Mouse (Mus musculus) kidney, postnatal 0 days (tissue): ENCODE data around the gene Smtn. TPM values are rescaled to one million over a fixed set of nuclear protein-coding genes. Genes with fewer than 3 reads are reported as not detected.

Source experiments
- ATAC-seq: fragments of 200-750 bp; cut with Nextera tagmentation; replicated peaks from 2 replicates; pipeline ENCODE4 v1.8.0; 2017; ENCODE audit warnings: low read depth, moderate number of reproducible peaks, moderate TSS enrichment, moderate library complexity; ENCODE audit not compliant: low FRiP score
- DNase-seq: peaks from one replicate; pipeline ENCODE4 v3.0.0-alpha.2; 2016; ENCODE audit warnings: low spot score
- H3K27ac ChIP-seq: fragments of 300-500 bp; sonication (generic); 2 replicates; pipeline ENCODE4 v1.5.1; 2014; ENCODE audit warnings: mild to moderate bottlenecking
- H3K27me3 ChIP-seq: fragments of 300-500 bp; sonication (generic); 2 replicates; pipeline ENCODE4 v1.6.1; 2014; ENCODE audit warnings: low read length, mixed read lengths; ENCODE audit not compliant: insufficient read depth
- H3K36me3 ChIP-seq: fragments of 300-500 bp; sonication (generic); 2 replicates; pipeline ENCODE4 v1.6.1; 2014; ENCODE audit warnings: low read length, mixed read lengths; ENCODE audit not compliant: insufficient read depth
- H3K4me1 ChIP-seq: fragments of 300-500 bp; sonication (generic); replicated peaks from 2 replicates; pipeline ENCODE4 v1.6.1; 2014; ENCODE audit warnings: antibody characterized with exemption, low read length, mixed read lengths; ENCODE audit not compliant: insufficient read depth
- H3K4me2 ChIP-seq: fragments of 300-500 bp; sonication (generic); 2 replicates; pipeline ENCODE4 v1.6.1; 2014; ENCODE audit warnings: mild to moderate bottlenecking, low read length, moderate library complexity, mixed read lengths
- H3K4me3 ChIP-seq: fragments of 300-500 bp; sonication (generic); replicated peaks from 2 replicates; pipeline ENCODE4 v1.5.1; 2014; ENCODE audit warnings: low read depth, low read length
- H3K9ac ChIP-seq: fragments of 300-500 bp; sonication (generic); 2 replicates; pipeline ENCODE4 v1.6.1; 2014; ENCODE audit warnings: low read depth, low read length
- H3K9me3 ChIP-seq: fragments of 300-500 bp; sonication (generic); replicated peaks from 2 replicates; pipeline ENCODE4 v1.6.1; 2016; ENCODE audit warnings: low read length, inconsistent platforms, mixed read lengths
- CTCF ChIP-seq: IDR thresholded peaks from 2 replicates; pipeline ENCODE4 v1.5.1; 2016; ENCODE audit warnings: antibody characterized with exemption, low read depth, mild to moderate bottlenecking, moderate library complexity
- WGBS: fragments of 180-500 bp; shearing (Covaris S2); extraction: QIAGEN DNeasy Blood & Tissue Kit; methylation state at CpG from one replicate; pipeline ENCODE4 v1.1.7; 2014; 5-methylcytosine and 5-hydroxymethylcytosine counted together
- polyA plus RNA-seq: library from polyadenylated mRNA; unstranded; fragments of >200 nt; fragmentation: Nextera tagmentation; extraction: Ambion mirVana; gene quantifications from 2 replicates; pipeline ENCODE4 v1.2.1, GENCODE M21; 2015

The Smtn gene
- polyA plus RNA-seq, 1 experiment from 2014 or later, result 86.4 TPM

DNA sequence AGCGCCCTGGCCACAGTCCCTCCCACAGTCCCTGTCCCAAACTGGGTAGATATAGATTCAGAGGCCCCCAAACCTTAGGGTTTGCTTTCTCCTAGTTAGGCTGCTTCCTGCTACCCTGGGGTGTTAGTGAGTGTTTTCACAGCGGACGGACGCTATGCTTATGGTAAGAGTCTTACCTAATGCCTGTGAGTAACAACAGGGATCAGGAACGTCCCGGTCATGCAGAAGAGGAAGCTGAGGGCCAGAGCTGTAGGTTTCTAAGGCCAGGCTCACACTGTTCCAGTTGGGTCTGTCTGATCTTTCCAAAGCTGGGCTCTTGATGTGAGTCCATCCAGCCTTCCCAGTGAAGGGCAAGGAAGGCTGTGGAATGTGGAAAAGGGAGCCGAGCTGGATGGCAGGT lies 54.1 kb downstream of the Smtn start:
- no peak overlapping the region for H3K4me2 ChIP-seq
- DNase-seq (no peak), ATAC-seq (no peak)
- H3K27ac ChIP-seq, result no peak overlapping the region
- H3K36me3 ChIP-seq, result no peaks in the 10 kb centered on the region
- no peak for TF ChIP-seq CTCF
- no peak overlapping the region for H3K4me3 ChIP-seq
- no peaks in the 10 kb centered on the region for H3K9me3 ChIP-seq
- H3K9ac ChIP-seq, result no peak overlapping the region
- 76% methylated on average over 7 of the region's 7 CpGs for WGBS
- H3K27me3 ChIP-seq, result no peaks in the 10 kb centered on the region
- H3K4me1 ChIP-seq, result no peaks in the 10 kb centered on the region

DNA sequence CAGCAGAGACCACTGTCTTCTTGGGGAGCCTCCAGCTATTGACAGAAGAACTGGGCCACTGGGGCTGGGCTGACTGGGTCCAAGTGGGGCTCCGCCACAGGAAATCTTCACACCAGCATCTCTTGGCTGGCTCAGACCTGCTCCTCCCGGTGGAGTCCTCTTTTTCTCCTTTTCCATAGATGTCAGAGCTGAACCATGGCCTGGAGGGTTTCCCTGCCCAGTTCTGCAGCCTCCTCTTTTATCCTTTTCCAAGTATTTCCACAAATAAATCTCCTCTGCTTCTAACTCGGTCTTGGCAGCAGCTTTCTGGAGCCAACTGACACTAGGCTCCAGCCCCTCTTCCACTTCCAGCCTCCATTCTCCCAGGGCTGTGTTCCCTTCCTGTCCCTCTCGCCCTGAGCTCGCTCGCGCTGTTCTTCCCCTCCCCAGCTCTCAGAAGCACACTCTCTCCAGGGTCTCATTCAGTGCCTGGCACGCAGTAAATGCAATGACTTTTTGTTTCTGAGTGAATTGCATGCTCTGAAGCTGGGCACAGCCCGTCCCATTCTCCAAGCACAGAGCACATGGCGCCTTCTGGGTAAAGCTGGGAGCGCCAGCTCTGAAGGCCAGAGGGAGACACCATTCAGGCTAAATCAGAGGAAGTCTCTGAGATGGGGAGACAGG lies 56.3 kb downstream of the Smtn start:
- no peak overlapping the region for H3K4me2 ChIP-seq
- WGBS, result 55% methylated on average over 11 of the region's 11 CpGs
- no peaks in the 10 kb centered on the region for H3K36me3 ChIP-seq
- no peak overlapping the region for H3K9ac ChIP-seq
- H3K27me3 ChIP-seq, result no peaks in the 10 kb centered on the region
- DNase-seq, result no peak
- no peaks in the 10 kb centered on the region for H3K4me1 ChIP-seq
- H3K9me3 ChIP-seq, result no peaks in the 10 kb centered on the region
- no peak overlapping the region for H3K27ac ChIP-seq
- H3K4me3 ChIP-seq, result no peak overlapping the region
- ATAC-seq, result no peak
- no peak for TF ChIP-seq CTCF

DNA sequence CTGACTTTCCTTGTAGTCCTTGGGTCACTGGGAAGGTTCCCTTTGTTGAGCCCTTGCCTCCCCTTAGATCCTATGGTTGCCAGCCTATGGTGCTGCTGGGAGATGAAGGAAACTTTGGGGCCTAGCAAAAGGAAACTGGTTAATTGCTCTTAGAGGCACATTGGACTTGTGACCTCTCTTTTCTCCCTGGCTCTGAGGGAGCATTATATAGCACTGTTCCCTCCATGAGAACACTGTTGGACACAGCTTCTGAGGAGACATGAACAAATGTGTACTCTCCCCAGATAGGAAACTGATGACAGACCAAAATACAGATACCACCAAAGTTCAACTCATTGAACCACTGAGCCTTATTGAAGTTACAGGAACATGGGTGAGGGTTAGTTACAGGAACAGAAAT lies 64.9 kb downstream of the Smtn start:
- Histone ChIP-seq H3K9ac (no peak overlapping the region), H3K36me3 (no peaks in the 10 kb centered on the region), H3K4me1 (no peaks in the 10 kb centered on the region), H3K27ac (no peak overlapping the region), H3K4me2 (no peak overlapping the region), H3K27me3 (no peaks in the 10 kb centered on the region), H3K4me3 (no peak overlapping the region), H3K9me3 (no peaks in the 10 kb centered on the region)
- ATAC-seq (no peak), DNase-seq (no peak)
- no peak for TF ChIP-seq CTCF

DNA sequence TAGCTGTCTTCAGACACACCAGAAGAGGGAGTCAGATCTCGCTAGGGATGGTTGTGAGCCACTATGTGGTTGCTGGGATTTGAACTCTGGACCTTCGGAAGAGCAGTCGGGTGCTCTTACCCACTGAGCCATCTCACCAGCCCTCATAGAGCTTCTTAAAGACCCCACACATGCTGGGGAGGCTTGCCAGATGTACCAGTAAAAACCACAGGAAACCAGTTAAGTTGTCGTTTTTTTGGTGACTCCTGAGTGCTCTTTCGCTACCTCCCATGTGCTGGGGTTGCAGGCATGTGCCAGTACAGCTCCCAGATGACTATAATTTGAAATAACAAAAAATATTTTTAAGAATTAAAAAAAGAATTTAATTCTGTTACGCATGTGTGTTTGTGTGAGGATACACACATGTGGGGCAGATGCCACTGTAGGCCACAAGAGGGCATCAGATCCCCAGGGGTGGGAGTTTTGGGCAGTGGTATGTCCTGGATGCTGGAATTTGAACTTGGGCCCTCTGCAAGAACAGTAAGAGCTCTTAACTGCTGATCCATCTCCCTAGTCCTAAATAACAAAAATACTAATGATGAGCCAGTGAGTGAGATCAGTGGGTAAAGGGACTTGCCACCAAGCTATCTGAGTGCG lies 65.8 kb downstream of the Smtn start:
- peak; percentile 65 for TF ChIP-seq CTCF
- no peaks in the 10 kb centered on the region for H3K27me3 ChIP-seq
- no peaks in the 10 kb centered on the region for H3K36me3 ChIP-seq
- 85% methylated on average over 7 of the region's 7 CpGs for WGBS
- no peak overlapping the region for H3K4me3 ChIP-seq
- DNase-seq (no peak), ATAC-seq (no peak)
- H3K9me3 ChIP-seq, result no peaks in the 10 kb centered on the region
- H3K9ac ChIP-seq, result no peak overlapping the region
- H3K4me2 ChIP-seq, result no peak overlapping the region
- H3K4me1 ChIP-seq, result no peaks in the 10 kb centered on the region
- no peak overlapping the region for H3K27ac ChIP-seq

DNA sequence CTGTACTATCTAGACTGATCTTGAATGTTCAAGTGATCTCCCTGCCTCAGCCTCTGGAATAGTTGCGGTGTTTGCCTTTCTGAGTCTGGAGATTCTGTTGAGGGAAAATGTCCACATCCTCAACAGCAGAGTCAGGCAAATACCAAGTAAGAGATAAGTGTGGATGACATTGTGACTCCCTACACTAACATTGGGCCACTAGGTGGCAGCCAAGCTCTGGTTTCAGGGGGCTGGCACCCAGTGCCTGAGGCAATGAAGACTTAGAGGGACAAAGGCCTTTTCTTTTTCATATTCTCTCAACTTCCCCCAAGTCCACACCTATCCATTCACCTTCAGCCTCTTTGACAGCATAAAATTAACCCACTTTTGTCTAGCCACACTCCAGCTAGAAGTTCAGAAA lies 67.9 kb downstream of the Smtn start:
- peak; percentile 62; the same call in 1 of the 2 replicates for ATAC-seq
- Histone ChIP-seq H3K27me3 (no peaks in the 10 kb centered on the region), H3K4me2 (no peak overlapping the region), H3K9ac (no peak overlapping the region), H3K4me3 (no peak overlapping the region), H3K4me1 (no peaks in the 10 kb centered on the region), H3K9me3 (no peaks in the 10 kb centered on the region), H3K36me3 (no peaks in the 10 kb centered on the region), H3K27ac (no peak overlapping the region)
- DNase-seq, result peak; percentile 90
- peak; percentile 95 for TF ChIP-seq CTCF
- WGBS, result 38% methylated on average over 1 of the region's 1 CpGs

DNA sequence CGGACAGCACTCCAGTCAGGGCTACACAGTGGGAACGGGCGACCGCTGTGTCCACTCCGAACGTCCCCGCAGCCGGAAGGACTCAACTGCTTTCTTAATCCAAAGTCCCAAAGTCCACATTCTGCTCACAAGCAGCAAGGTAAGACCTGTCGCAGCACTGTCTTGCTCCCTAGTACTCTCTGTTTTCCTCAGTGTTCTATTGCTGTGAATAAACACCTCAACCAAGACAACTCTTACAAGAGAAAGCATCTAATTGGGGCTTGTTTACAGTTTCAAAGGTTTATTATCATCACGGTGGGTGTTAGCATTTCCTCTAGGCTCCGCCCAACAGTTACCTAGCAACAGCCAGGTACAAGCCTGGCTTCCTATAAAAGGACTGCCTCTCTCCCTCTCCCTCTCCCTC lies 69.0 kb downstream of the Smtn start:
- Histone ChIP-seq H3K4me1 (no peaks in the 10 kb centered on the region), H3K9ac (no peak overlapping the region), H3K9me3 (no peaks in the 10 kb centered on the region), H3K4me3 (no peak overlapping the region), H3K4me2 (no peak overlapping the region), H3K27ac (0 out of 2 replicates have a peak overlapping the region, but pooled peaks have one; percentile 4), H3K36me3 (no peaks in the 10 kb centered on the region), H3K27me3 (no peaks in the 10 kb centered on the region)
- WGBS, result 31% methylated on average over 11 of the region's 11 CpGs
- TF ChIP-seq CTCF, result no peak
- DNase-seq, result peak; percentile 25
- peak; percentile 89 for ATAC-seq

Other genes starting within 250 kb of the Smtn start
- gene Pik3ip1, start 210.2 kb downstream of the Smtn start, polyA plus RNA-seq, result 14.8 and 15.0 TPM in 2 replicates
- gene Limk2, start 131.4 kb downstream of the Smtn start, polyA plus RNA-seq, result 28.8 and 31.8 TPM in 2 replicates
- gene Rnf185, start 88.2 kb downstream of the Smtn start, polyA plus RNA-seq, result 37.8 and 39.1 TPM in 2 replicates
- gene Pla2g3, start 52.3 kb downstream of the Smtn start, polyA plus RNA-seq, result 0.25 and 0.32 TPM in 2 replicates
- gene Inpp5j, start 35.8 kb downstream of the Smtn start, polyA plus RNA-seq, result 4.5 and 4.7 TPM in 2 replicates
- 124 and 125 TPM in 2 replicates for gene Selenom, start 25.9 kb downstream of the Smtn start, polyA plus RNA-seq
- gene Morc2a, start 108.6 kb upstream of the Smtn start, polyA plus RNA-seq, result 12.3 and 13.9 TPM in 2 replicates